Mouse (Mus musculus) gastrocnemius, adult 18-20 months (tissue): ENCODE measurements at regions not wholly inside any gene's neighbourhood (a gene's known extent, or its start where the extent isn't known, plus 50 kb on each side); places are given as distances from the start of the nearest gene placed in this dataset.

Experiments used
- DNase-seq: peaks from one replicate; pipeline ENCODE4 v3.0.0; 2021; ENCODE audit warnings: low spot score

DNA sequence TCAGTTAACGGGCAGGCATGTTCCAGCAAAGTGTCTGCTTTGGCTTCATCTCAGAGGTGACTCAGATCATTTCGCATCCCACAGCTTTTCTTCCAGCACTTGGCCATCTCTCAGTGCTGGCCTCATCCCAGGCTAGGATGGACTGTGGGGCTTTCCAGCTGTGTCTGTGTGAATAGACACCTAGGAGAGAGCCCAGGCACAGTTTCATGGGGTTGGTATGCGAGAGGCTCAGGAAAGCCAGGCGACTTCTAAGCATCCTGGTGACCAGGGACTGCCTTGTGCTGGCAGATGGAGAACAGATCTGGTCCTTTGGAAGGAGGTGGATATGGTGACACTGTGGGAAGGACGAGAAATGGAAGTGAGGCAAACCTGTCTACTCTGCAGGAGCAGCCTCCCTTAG is 182.9 kb downstream of the Cd83 start:
- peak; percentile 39 for DNase-seq

DNA sequence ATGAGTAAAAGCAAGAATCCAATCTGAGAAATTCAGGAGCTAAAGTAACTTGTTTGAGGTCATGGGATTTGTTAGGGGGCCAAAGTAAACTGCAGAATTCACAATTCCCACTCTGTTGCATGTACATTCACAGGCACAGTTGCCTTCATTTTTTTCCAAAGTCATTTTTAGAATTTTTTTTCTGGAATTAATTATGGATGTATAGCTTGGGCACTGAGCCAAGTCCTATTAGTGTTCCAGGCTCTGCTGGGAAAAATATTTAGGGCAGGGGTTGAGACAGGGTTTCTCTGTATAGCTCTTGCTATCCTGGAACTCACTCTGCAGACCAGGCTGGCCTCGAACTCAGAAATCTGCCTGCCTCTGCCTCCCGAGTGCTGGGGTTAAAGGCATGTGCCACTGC is 188.3 kb downstream of the Cd83 start:
- DNase-seq = no peak

DNA sequence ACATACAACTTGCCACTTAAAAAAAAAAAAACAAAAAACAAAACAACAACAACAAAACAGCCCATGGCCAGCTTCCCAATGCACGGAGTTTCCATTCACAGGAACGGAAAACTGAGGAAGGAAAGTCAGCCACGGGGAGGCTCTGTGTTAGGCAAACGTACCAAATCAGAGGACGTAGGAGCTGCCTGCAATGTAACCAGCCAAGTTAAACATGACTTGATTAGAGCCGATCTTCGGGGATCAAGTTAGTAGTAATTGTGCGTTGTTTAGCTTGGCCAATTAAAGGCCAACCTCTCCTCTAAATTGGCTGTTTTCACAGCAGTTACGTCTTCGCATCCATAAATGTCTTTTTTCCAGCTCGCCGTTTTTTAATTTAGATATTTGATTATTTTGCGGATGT is 190.7 kb downstream of the Cd83 start:
- DNase-seq = no peak

DNA sequence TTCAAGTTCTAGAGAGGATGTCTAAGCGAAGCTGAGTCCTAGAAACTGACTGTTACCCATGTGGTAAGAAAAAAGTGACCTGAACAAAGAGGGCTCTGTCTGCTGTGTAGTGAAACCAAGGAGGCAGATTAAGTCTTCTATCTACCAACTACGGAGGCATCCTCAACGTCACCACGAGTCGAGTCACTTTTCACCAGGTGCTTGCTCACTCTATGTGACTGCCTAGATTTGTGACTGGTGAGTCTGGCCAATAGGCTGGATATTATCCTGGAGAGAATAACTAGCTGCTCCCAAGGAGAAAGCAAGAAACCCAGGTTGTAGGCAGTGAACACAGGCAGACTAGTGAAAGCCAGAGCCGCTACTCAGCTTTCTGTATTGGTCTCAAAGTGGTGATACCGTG is 191.2 kb downstream of the Cd83 start:
- DNase-seq = no peak

DNA sequence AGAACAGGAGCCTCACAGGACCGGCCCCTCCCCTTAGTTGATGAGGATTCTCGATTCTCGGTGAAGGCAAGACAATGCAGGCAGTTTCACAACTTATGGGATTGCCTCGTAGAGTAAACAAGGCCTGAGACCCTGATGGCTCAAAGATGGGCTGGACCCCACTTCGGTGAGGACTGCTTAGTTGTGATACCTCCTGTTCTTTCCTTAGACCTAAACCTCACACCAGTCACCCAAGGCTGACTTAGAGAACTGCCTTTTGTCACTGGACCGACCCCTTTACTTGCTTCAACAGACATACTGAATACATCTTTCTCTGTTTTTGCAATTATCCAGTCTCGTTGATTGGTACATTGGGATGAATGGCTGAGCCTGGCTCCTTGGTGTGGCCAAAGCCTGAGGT is 192.1 kb downstream of the Cd83 start:
- no peak for DNase-seq

DNA sequence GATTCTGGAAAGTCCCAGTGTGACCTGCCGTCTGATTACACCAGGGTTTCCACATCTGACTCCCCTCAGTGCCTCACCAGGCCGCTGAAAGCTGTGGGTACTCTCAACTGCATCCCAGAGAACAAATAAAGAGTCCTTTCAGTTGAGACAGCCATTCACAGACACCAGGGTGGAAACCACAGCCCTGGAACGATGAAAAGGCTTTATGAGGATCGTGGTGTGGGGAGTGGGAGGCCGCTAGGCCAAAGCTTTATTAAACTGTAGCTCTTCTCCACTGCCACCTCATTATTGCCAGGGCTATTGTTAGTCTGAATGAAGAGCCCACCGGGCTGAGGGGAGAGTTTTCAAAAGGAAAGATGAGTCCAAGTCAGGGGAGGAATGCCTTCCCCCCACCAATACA is 202.8 kb downstream of the Cd83 start:
- DNase-seq = no peak

DNA sequence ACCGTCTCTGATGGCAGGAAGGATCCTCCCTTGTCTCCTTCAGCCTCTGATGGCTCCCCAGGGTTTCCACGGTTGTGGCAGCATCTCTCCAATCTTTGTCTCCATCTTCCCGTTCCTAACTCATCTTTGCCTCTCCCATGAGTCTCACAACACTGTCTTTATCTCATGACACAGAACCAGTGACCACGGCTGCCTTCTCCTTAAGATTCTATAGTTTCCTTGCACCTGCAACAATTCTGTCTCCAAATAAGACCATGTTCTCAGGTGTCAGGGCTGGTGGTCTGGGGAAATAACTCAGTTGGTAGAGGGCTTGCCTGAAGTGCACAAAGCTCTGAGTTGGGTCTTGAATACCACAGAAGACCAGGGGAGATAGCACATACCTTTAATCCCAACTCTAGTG is 203.8 kb downstream of the Cd83 start:
- DNase-seq = no peak

DNA sequence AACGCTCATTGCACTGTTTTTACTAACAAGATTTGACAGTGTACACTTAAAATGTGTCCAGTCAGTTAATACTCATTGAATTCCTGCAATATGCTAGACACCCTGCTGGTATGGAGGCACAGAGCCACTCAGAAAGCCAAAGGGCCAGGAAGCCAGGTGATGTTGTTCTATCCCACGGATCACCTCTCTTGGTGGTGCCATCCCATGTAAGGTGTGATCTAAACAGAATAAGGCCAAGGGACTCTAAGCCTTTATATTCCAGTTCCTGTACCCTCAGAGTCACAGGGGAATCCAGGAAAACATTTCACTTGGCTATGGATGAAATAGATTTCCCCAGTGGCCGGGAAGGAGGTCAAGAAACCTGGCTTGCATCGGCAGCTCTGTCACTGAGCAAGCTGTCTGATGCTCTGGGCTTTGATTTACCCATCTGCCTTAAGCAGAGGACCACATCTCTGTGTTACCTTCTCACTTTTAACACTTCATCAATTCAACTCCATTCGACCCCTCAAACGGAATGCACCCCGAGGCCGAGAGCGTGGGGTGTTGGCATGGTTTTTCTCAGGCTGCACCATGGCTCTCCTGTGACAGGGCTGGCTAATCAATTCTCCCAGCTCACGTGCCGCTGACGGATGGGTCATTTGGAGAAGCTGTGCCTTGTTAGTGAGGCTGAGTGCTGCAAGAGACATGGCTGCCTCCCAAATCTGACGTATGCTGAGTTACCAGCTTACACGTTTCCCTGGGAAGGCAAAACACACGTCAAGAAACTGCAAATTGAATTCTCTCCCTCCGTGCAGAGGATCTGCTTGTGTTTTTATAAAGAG is 205.9 kb downstream of the Cd83 start:
- peak; percentile 50 for DNase-seq

DNA sequence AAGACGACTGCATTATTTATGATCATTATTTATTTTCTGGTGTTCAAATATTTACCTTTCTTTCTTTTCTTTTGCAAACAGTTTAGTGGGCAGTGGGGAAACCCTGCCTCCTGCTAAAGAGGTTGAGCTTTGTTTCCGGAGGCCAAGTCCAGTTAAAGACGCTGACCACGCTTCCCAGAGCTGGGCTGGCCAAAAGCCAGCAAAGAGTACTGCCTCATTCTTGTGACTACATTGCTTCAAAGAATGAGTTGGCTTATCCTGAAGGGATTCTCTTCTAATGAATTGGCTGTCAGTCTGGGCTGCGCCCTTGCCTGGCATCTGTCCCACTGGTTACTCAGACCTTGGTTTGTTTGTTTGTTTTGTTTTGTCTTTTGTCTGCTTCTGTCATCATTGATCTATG is 207.2 kb downstream of the Cd83 start:
- peak; percentile 24 for DNase-seq

DNA sequence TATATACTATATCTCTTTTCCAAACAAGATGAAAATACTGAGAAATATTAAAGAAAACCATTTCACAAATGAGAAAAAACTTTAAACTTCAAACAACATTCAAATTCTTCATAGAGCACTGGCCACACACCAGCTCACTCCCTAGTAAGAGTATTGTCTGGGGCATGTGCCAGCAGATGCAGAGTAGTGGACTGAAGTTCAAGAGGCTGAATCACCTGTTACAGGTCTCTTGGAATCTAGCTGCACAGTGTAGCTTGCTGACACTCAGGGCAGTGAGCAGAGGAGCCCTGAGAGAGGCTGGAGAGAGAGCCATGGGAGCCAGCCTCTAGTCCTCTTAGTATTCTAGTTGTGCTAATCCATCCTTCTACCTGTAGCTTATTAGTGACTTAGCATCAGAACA is 208.4 kb downstream of the Cd83 start:
- no peak for DNase-seq

DNA sequence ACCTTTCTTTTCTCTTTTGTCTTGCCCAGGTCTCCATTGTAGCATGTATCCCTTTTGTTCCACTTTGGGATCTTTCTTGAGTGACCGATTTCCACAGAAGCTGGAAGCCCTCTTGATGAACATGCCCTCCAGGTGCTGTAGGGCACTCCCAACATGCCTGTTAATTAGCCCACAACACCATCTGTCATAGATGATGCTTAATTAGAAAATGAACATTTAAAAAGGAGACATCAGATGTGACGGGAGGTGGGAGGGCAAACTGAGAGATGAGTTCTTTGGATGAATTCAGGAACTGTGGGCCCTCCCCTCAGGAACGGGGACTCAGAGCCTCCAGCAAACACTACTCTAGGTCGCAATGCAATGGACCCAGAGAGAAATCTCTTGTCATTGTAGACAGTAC is 209.8 kb downstream of the Cd83 start:
- no peak for DNase-seq

DNA sequence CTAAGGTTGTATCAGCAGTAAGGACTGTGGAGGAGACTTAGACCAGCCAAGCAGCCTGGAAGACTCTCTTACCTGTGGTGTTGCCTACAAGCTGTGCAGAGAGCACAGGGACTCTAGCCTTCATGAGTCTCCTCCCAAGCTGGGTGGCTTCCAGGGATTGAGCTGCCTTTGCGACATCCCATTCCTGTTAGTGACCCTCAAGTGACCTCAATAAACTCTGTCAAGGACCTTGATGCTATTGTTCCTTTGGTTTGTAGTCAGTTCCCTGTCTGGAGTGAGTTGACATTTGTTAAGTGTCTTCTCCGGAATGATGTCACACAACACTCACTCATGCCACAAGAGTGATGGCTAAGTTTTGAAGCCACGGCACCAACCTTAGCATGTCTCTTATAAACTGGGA is 211.0 kb downstream of the Cd83 start:
- DNase-seq = no peak

DNA sequence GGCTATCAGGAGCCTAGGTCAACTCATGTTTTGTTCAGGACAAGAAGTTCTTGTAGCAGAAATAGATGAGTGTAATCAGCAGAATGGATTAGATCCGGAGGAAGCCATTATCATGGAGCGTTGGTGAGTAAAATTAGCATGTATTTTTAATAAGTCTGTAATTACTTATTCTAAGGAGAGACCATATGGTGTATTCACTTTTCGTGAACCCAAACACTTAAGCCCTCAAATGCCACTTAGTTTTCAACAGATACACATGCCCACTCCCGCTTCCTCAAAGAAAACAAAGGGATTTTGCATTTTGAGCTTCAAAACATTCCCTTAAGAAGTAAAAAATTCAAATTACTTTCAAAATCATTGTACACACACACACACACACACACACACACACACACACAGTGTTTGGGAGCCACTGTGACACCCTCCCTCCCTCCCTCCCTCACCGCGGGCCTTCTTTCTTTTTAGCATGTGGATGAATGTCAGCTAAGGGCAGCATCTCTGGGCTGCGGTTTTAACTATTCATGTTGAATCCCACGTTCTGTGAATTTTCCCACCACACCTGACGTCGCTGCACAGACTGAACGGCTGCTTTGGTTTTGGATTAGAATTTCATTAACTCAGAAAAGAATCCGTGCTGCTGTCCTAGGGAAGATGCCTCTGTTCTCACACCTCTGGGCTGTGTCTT is 217.4 kb downstream of the Cd83 start:
- no peak for DNase-seq

DNA sequence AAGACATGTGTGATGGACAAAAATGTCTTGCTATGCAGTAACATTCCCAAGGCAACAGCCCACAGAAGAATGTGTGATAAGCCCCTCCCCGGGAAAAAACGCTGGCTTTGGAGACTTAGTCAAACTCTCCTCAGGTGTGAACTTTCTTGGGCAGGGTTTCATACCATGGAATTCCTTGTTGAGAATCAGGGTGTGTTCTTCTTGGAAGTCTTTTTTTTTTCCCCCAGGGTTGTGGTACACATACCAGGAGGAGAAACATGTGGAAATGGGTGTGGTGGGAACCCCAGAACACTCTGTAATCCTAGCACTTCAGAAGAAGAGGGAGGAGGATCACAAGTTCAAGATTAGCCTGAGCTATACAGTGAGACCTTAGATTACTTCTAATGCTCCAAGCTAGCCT is 228.3 kb downstream of the Cd83 start:
- DNase-seq = no peak

DNA sequence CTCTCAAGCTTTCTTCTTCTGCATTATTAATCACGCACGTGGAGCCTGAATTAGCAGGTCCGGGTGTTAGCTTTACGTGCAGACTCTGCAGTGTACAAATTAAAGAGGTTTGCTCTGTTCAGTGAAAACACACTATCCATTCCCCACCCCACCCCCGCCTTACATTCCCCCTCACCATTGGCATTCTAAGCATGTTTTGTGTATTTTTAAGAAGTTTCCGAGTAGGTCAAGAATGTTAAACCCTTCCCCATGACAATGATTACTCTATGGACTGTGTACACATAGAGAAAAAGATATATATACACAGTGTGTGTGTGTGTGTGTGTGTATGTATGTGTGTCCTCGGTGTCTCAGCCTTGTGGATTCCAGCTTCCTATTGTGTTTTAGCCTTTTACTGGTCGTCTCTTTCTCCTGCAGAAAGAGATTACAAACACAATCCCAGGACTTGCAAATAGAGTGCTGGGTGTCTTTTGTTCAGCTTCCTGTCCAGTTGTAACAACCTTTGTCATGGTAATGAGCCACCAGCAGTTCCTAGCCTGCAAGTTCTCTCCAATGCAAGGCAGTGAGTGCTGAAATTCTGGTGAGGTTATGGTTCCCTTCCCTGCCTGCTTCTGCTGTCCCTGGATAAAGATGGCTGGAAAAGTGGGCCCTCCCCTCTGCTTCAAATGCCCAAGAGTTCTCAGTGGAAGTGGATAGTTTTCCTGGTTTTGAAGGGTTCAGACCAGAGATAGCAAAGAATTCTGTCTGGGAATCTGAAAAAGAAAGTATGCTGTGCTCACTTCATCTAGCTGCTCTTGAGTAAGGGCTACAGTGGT is 234.1 kb downstream of the Cd83 start:
- no peak for DNase-seq

DNA sequence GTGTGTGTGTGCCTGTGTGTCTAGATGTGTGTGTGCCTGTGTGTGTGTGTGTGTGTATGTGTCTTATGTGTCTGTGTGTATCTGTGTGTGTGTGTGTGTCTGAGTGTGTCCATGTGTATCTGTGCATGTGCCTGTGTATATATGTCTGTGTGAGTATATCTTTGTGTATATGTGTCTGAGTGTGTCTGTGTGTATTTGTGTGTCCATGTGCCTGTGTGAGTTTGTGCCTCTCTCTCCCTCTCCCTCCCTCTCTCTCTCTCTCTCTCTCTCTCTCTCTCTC is 234.7 kb downstream of the Cd83 start:
- DNase-seq = no peak

DNA sequence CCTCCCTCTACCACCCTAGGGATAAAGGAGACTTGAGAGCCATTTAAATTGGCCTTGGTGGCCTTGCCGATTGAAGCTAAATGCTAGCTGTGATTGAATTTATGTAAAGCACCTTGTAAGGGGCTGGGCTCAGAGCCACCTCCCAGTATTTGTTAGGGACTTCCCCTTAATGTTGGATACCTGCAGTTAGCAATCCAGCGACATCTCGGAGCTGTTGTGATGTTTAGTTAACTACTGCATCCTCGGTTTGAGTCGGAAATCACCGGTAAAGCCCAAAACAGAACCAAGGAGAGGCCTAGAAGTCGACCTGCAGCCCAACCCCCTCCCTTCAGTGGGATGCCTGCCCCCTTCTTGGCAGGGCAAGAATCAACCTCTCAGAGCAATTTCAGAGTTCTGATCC is 236.3 kb downstream of the Cd83 start:
- no peak for DNase-seq

DNA sequence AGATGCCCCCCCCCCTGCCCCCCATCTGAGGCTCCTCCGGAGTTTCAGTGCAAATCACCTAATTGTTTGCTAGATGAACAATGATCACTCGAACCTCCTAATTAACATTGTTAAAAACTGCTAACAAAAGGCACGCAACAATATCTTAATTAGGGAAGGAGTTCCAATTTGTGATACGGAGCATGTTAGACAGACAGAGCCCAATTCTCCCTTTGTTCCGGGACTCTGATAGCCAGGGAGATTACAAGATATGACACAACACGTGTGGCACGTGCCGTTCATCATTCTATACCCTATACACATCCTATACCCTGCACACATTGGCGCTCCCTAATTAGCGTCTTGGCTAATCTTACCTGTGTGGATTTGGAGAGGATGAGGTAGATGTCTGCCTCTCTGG is 237.5 kb downstream of the Cd83 start:
- DNase-seq = no peak

DNA sequence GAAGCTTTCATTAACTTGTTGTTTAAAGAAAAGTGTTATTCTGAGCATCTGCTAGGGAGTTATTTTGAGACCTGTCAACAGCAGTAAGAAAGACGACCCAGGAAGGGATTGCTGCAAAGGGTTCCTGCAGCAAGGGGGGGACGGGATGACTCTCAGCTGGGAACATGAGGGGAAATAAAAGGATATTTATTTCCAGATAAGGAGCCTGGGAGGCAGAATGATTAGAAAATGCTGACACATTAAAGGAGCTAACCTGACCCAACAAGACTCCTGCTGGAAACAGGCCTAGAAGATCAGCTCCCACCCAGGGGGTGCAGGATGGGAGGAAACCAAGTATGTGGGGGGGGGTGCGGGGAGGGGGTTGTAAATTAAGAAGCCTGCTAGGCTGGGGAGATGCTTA is 240.0 kb downstream of the Cd83 start:
- no peak for DNase-seq

DNA sequence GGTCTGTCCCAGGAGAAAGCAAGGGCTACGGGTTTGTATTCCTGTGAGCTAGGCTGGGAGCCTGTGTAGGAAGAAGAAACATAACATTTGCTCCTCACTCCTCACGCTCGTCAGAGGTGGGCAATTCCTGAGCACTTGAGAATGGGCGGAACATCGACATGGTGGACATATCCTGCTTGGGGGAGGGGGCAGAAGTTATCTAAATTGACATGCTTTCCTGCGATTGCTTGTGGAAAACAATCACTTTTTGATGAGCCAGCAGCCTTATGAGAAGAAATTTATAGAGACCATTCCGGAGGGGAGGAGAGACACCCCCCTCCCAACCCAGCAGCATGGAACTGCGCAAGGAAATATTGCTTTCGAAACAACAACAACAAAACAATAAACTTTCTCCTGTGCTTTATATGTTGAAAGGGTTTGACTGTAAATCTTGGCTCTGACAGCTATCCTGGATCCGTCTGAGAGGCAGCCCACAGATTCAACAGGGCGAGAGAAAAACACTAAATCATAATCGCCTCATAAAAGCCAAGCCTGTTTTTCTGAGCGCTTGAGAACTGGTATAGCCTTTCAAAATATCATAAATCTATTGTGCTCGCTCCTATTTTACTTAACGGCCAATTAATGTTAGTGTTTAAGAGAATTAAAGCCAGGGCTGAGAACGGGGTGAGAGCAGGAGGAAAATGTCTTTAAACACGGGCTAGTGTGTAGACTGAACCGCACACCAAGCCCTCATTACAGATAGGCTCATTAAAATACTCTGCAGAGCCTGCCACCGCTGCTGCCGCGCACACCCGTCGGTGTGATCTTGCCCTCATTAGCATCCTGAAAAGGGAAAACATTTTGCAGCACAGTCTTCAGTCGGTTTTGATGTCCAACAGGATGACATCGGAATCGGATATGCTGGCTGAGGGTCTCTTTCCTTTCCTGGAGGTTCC is 242.0 kb downstream of the Cd83 start:
- DNase-seq = no peak

DNA sequence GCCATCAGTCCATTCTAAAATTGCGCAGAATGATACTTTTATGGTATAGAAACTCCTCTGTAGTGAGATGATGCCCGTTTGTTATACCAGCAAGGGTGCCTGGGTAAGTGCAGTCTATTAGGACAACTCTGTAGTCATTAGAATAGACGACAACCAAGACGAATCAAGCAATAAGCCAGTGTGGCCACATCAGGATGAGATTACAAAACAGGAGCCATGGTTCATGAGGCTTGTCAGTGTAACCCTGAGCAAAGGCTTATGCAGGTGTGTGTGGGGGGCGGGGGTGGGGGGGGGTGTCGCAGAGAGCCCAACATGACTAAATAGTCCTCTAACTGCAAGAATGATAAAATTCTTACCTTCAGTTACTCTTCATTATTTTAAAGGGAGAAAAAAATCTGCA is 243.5 kb downstream of the Cd83 start:
- DNase-seq = no peak

DNA sequence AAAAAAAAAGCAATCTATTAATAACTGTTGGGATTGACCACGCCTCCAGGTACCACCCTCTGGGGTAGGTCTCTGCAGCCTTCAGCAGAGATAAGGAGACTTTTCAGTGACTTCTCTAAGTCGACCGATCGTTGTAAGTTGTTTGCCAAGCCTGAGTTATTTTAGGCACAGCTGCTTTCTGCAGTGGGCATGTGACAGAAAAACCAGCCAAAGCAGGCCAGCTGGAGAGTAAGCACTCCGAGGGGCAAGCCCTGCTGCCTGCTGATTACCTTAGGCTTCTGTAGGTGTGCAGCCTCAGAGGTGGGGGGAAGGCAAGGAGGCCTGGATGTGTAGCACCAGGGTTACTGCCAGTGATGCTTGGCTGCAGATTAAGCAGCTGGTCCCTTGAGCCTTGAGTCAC is 246.0 kb downstream of the Cd83 start:
- DNase-seq = peak; percentile 33
